Mouse (Mus musculus): ENCODE data around the gene Acot2. TPM values are rescaled to one million over a fixed set of nuclear protein-coding genes. Genes with fewer than 3 reads are reported as not detected.
"Not testable (repeated sequence)": the region's sequence is repeated elsewhere in the genome, so short reads cannot be mapped to it uniquely, and the experiment has no call there.

Gene Acot2
- total and polyA plus RNA-seq, 3 experiments, result 9.8 to 13.0 TPM; not detected in 1

DNA sequence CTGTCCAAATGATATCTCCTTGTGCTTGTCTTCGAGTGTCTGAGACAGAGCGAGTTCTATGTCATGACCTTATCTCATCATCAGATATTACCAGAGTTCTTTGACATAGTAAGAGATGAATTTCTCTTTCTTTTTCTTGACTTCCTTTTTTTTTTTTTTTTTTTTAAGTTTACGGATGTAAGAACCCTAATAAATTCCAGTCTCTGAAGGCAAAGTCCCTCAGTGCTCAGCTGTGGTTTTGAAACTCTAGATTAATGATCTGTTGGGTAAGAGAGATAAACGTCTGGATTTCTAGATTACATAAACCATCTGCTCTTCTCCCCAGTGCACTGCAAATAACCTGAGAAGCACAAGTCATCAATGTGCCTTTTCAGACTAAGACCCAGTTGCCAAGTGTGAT lies 46.4 kb downstream of the Acot2 start (continued):
- TF ChIP-seq ZMIZ1 (IDR thresholded peaks at IDR 0.05; ENCODE audit: low read depth, low read length), result no peak
- no peak for TF ChIP-seq POLR2AphosphoS5 (IDR thresholded peaks at IDR 0.05; ENCODE audit: borderline replicate concordance, low read depth, low read length)
- peak; percentile 24; the same call in 1 of the 2 replicates for TF ChIP-seq ELF1 (IDR thresholded peaks at IDR 0.05; ENCODE audit: low read depth, low read length)
- TF ChIP-seq MXI1 (IDR thresholded peaks at IDR 0.05; ENCODE audit: low read depth, low read length), result peak; percentile 35; the same call in 1 of the 2 replicates
- no peak for TF ChIP-seq RAD21 (IDR thresholded peaks at IDR 0.05; ENCODE audit: low read depth, low read length)
- TF ChIP-seq USF1 (IDR thresholded peaks at IDR 0.05; ENCODE audit: low read depth, low read length), result no peak
- peak; percentile 52 for TF ChIP-seq TAL1 (IDR thresholded peaks at IDR 0.05; ENCODE audit: low read length)
- TF ChIP-seq TBP (IDR thresholded peaks at IDR 0.05; ENCODE audit: low read depth, low read length), result no peak

DNA sequence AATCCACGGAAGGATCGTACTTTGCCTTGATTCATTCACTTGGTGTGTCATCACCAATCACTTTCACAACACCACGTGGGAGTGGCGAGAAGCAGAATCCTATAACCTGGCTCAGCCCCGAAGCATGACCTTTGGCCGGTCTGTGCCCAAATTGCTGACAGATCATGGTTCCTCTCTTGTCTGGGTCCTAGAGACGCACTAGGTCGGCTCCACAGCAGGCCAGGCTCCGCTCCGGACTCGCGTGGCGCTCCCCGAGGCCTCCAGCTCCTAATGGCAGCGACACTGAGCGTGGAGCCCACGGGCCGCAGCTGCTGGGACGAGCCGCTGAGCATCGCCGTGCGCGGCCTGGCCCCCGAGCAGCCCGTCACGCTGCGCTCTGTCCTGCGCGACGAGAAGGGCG lies 50.6 kb downstream of the Acot2 start, which contains the start of gene Acot4:
Acot4 (plus strand) TSS at position 139 of the 400 bp plus-strand sequence.
- not testable (repeated sequence) for H3K9me3 ChIP-seq (replicated peaks; ENCODE audit: insufficient read depth, low read length); H3K79me2 ChIP-seq (ENCODE audit: control insufficient read depth, insufficient read depth, low read length, poor library complexity); DNase-seq (ENCODE audit: low read depth, low spot score); H3K27me3 ChIP-seq (ENCODE audit: control insufficient read depth in 1 of 2, insufficient read depth in 2 of 2, low read length in 2 of 2); H3K27ac ChIP-seq (ENCODE audit: control insufficient read depth, low read depth, low read length)
- Histone ChIP-seq H3K4me1 (ENCODE audit: control insufficient read depth in 1 of 2, insufficient read depth in 2 of 2, low read length in 2 of 2) (peaks cover 7 to 11% of the 10 kb centered on the region in 2 experiments), H3K9ac (ENCODE audit: control insufficient read depth, low read depth, low read length, poor library complexity, severe bottlenecking) (peak within 1 kb of the TSS; percentile 64), H3K4me3 (ENCODE audit: control insufficient read depth in 1 of 2, insufficient read depth in 1 of 2, low read depth in 2 of 2, low read length in 2 of 2) (peak within 1 kb of the TSS; percentile 35 to 55; a peak in 3 of 4 replicates), H3K36me3 (ENCODE audit: control insufficient read depth in 1 of 2, insufficient read depth in 2 of 2, low read length in 2 of 2) (peaks cover 0 to 13% of the 10 kb centered on the region in 2 experiments; a peak in 2 of 4 replicates)

DNA sequence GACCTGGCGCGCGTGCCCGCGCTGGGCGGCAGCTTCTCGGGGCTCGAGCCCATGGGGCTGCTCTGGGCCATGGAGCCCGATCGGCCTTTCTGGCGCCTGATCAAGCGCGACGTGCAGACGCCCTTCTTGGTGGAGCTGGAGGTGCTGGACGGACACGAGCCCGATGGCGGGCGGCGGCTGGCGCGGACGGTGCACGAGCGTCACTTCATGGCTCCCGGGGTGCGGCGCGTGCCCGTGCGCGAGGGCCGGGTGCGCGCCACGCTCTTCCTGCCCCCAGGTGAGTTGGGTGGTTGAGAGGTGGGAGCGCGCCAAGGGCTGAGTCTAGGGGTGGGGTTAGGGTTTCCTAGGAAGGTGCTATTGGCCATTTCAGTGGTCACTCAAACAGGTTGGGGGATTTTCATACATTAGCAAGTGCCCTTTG lies 51.0 kb downstream of the Acot2 start, which contains the start of gene Gm49366:
Gm49366 (plus strand) TSS at position 245 of the 421 bp plus-strand sequence.
- H3K4me1 ChIP-seq (ENCODE audit: control insufficient read depth in 1 of 2, insufficient read depth in 2 of 2, low read length in 2 of 2); H3K27me3 ChIP-seq (ENCODE audit: control insufficient read depth in 1 of 2, insufficient read depth in 2 of 2, low read length in 2 of 2); DNase-seq (ENCODE audit: low read depth, low spot score); H3K27ac ChIP-seq (ENCODE audit: control insufficient read depth, low read depth, low read length); H3K9me3 ChIP-seq (replicated peaks; ENCODE audit: insufficient read depth, low read length); H3K36me3 ChIP-seq (ENCODE audit: control insufficient read depth in 1 of 2, insufficient read depth in 2 of 2, low read length in 2 of 2); H3K79me2 ChIP-seq (ENCODE audit: control insufficient read depth, insufficient read depth, low read length, poor library complexity): not testable (repeated sequence)
- Histone ChIP-seq H3K9ac (ENCODE audit: control insufficient read depth, low read depth, low read length, poor library complexity, severe bottlenecking) (peak within 1 kb of the TSS; percentile 64), H3K4me3 (ENCODE audit: control insufficient read depth in 1 of 2, insufficient read depth in 1 of 2, low read depth in 2 of 2, low read length in 2 of 2) (peak within 1 kb of the TSS; percentile 35 to 55; a peak in 3 of 4 replicates)

DNA sequence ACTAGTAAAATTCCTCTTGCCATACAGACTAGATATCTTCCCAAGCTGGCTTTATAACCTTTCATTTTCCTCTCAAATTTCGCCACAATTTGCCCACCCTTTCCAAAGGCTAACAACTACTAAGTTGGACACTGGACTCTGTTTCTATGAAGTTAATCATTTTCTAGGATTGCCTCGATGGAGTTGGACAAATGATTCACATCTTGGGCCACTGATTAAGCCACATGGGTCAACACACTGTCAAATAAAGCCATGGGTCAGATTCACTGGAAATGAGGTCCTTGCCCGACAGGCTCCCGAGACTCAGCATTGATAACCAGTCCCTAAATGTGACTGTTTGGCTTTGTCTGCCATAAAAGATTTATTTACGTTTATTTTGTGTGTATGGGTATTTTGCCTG lies 54.6 kb downstream of the Acot2 start:
- H3K4me3 ChIP-seq (ENCODE audit: control insufficient read depth in 1 of 2, insufficient read depth in 1 of 2, low read depth in 2 of 2, low read length in 2 of 2), result no peak overlapping the region
- H3K27ac ChIP-seq (ENCODE audit: control insufficient read depth, low read depth, low read length), result no peak overlapping the region
- no peak for TF ChIP-seq ZC3H11A (IDR thresholded peaks at IDR 0.05; ENCODE audit: low read depth, low read length)
- no peak for TF ChIP-seq MYB (IDR thresholded peaks at IDR 0.05; ENCODE audit: low read depth, low read length)
- TF ChIP-seq UBTF (IDR thresholded peaks at IDR 0.05; ENCODE audit: borderline replicate concordance, insufficient read depth, low read depth, low read length), result no peak
- TF ChIP-seq KAT2A (conservative IDR thresholded peaks at IDR 0.05; ENCODE audit: low read depth, low read length), result no peak
- TF ChIP-seq GATA1 (IDR thresholded peaks at IDR 0.05; ENCODE audit: low read depth, low read length), result no peak
- no peak for TF ChIP-seq MYC (IDR thresholded peaks at IDR 0.05; ENCODE audit: low read depth, low read length)
- no peak for TF ChIP-seq ZNF384 (IDR thresholded peaks at IDR 0.05; ENCODE audit: low read depth, low read length)
- no peak for TF ChIP-seq RAD21 (IDR thresholded peaks at IDR 0.05; ENCODE audit: low read depth, low read length)
- TF ChIP-seq MEF2A (IDR thresholded peaks at IDR 0.05; ENCODE audit: extremely low read depth, insufficient replicate concordance, low read depth, low read length, poor library complexity, severe bottlenecking), result no peak
- no peak for TF ChIP-seq POLR2AphosphoS2 (IDR thresholded peaks at IDR 0.05; ENCODE audit: low read length)
- TF ChIP-seq NRF1 (IDR thresholded peaks at IDR 0.05; ENCODE audit: insufficient read depth, low read depth, low read length, poor library complexity, severe bottlenecking), result no peak
- no peak for TF ChIP-seq E2F4 (IDR thresholded peaks at IDR 0.05; ENCODE audit: borderline replicate concordance, low read depth, low read length)
- TF ChIP-seq GABPA (IDR thresholded peaks at IDR 0.05; ENCODE audit: low read depth, low read length), result no peak
- TF ChIP-seq BHLHE40 (IDR thresholded peaks at IDR 0.05; ENCODE audit: borderline replicate concordance, low read depth, low read length), result no peak
- TF ChIP-seq EP300 (IDR thresholded peaks at IDR 0.05; ENCODE audit: low read depth in 1 of 2, low read length in 2 of 2), result no peak
- no peak for TF ChIP-seq SIN3A (IDR thresholded peaks at IDR 0.05; ENCODE audit: low read length)

More for the DNA sequence above, 54.6 kb downstream of the Acot2 start:
- no peak for DNase-seq (ENCODE audit: low read depth, low spot score)
- H3K4me1 ChIP-seq (ENCODE audit: control insufficient read depth in 1 of 2, insufficient read depth in 2 of 2, low read length in 2 of 2), result no peaks in the 10 kb centered on the region
- no peaks in the 10 kb centered on the region; a peak in 1 of 4 replicates for H3K36me3 ChIP-seq (ENCODE audit: control insufficient read depth in 1 of 2, insufficient read depth in 2 of 2, low read length in 2 of 2)
- no peak overlapping the region for H3K9ac ChIP-seq (ENCODE audit: control insufficient read depth, low read depth, low read length, poor library complexity, severe bottlenecking)
- H3K79me2 ChIP-seq (ENCODE audit: control insufficient read depth, insufficient read depth, low read length, poor library complexity), result no peaks in the 10 kb centered on the region
- H3K9me3 ChIP-seq (replicated peaks; ENCODE audit: insufficient read depth, low read length), result no peaks in the 10 kb centered on the region
- H3K27me3 ChIP-seq (ENCODE audit: control insufficient read depth in 1 of 2, insufficient read depth in 2 of 2, low read length in 2 of 2), result no peaks in the 10 kb centered on the region
